Mouse (Mus musculus) embryonic facial prominence, embryonic 10.5 days (tissue): ENCODE results near the gene Astn1. TPM values are rescaled to one million over a fixed set of nuclear protein-coding genes. Genes with fewer than 3 reads are reported as not detected.

Source experiments
- DNase-seq: peaks from one replicate; pipeline ENCODE4 v3.0.0-alpha.2; 2017; ENCODE audit warnings: low spot score
- H3K27ac ChIP-seq: fragments of 300-500 bp; sonication (generic); replicated peaks from 2 replicates; pipeline ENCODE4 v1.5.1; 2016; ENCODE audit warnings: mild to moderate bottlenecking
- H3K27me3 ChIP-seq: fragments of 300-500 bp; sonication (generic); replicated peaks from 2 replicates; pipeline ENCODE4 v1.6.1; 2016; ENCODE audit warnings: low read depth, mild to moderate bottlenecking; ENCODE audit not compliant: poor library complexity, severe bottlenecking
- H3K36me3 ChIP-seq: fragments of 300-500 bp; sonication (generic); replicated peaks from 2 replicates; pipeline ENCODE4 v1.6.1; 2016; ENCODE audit warnings: mild to moderate bottlenecking, moderate library complexity
- H3K4me1 ChIP-seq: fragments of 300-500 bp; sonication (generic); 2 replicates; pipeline ENCODE4 v1.6.1; 2016
- H3K4me3 ChIP-seq: fragments of 300-500 bp; sonication (generic); 2 replicates; pipeline ENCODE4 v1.5.1; 2016; ENCODE audit warnings: mild to moderate bottlenecking, moderate library complexity
- H3K9me3 ChIP-seq: fragments of 300-500 bp; sonication (generic); 2 replicates; pipeline ENCODE4 v1.6.1; 2016; ENCODE audit warnings: mild to moderate bottlenecking
- WGBS: fragments of 180-500 bp; shearing (Covaris S2); methylation state at CpG from one replicate; pipeline ENCODE4 v1.1.7; 2016; 5-methylcytosine and 5-hydroxymethylcytosine counted together
- polyA plus RNA-seq: library from polyadenylated mRNA; unstranded; fragments of >200 nt; fragmentation: Nextera tagmentation; extraction: Ambion mirVana; gene quantifications from 2 replicates; pipeline ENCODE4 v1.2.1, GENCODE M21; 2016

Astn1 gene
- polyA plus RNA-seq, 1 experiment from 2014 or later: 5.2 TPM

DNA sequence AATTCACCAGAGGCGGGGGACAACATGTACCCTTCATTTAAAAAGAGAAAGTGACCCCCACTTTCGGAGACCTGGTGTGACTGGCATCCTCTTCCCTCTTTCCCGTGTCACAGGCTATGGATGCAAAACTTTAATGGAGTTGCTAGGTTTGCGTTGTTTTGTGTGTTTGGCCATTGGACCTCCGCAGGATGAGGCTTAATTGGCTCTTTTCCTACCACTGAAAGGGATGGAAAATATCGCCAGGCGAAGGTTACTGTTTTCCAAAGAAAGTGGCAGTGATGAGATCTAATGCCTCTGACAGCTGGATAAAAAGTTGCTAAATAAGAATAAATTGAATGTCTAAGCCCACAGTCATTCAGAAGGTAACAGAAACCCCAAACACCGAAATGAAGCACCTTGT, 186.2 kb downstream of the Astn1 start:
- 72% methylated on average over 8 of the region's 8 CpGs for WGBS
- Histone ChIP-seq H3K4me1 (peaks cover 40% of the 10 kb centered on the region), H3K27ac (no peak overlapping the region)

DNA sequence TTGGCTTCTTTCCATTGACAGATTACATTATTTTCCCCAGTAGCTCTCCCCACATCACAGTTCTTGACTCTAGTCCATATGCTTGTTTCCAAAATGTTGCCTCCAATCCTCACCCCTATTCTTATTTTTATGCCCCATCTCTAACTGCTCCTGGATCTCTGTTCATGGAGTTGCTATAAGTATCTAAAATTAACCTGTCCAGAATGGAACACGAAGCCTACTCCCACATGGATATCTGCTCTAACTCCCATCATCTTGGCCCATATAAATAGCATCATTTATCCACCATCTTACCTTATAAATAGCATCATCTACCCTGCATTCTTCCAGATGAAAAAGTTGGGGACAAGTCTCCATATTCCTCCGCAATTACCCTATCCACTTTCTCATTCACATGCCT, 187.5 kb downstream of the Astn1 start:
- Histone ChIP-seq H3K36me3 (no peaks in the 10 kb centered on the region), H3K27me3 (no peaks in the 10 kb centered on the region), H3K4me1 (peaks cover 53% of the 10 kb centered on the region), H3K9me3 (no peaks in the 10 kb centered on the region), H3K4me3 (no peak overlapping the region), H3K27ac (no peak overlapping the region)
- no peak for DNase-seq
- WGBS: 89% methylated on average over 2 of the region's 2 CpGs

More for the DNA sequence above, 186.2 kb downstream of the Astn1 start:
- Histone ChIP-seq H3K4me3 (no peak overlapping the region), H3K27me3 (no peaks in the 10 kb centered on the region), H3K9me3 (no peaks in the 10 kb centered on the region), H3K36me3 (no peaks in the 10 kb centered on the region)
- no peak for DNase-seq

DNA sequence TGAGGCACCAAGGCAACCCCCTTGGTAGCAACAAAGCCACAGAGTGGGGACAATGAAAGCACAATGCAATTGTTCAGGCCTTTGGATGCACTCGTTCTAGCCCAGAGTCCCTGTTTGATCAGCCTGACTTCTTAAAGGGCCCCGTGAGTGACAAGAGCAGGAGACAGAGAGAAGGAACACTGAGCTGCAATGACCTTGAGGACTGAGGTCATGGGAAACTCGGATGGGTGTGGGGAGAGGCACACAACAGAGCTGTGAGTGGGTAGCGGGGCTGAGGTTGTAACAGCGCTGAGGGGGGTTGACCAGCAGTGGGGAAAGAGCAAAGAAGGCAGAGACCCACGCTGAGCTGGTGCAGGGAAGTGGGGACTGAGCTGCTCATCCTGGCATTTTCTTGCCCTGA, 189.9 kb downstream of the Astn1 start:
- no peaks in the 10 kb centered on the region for H3K9me3 ChIP-seq
- H3K4me1 ChIP-seq: peaks cover 50% of the 10 kb centered on the region
- DNase-seq: no peak
- H3K27ac ChIP-seq: peak overlapping the region; percentile 30
- no peaks in the 10 kb centered on the region for H3K36me3 ChIP-seq
- WGBS: 50% methylated on average over 6 of the region's 6 CpGs
- H3K4me3 ChIP-seq: no peak overlapping the region
- H3K27me3 ChIP-seq: peaks cover 11% of the 10 kb centered on the region; the same call in 1 of the 2 replicates

DNA sequence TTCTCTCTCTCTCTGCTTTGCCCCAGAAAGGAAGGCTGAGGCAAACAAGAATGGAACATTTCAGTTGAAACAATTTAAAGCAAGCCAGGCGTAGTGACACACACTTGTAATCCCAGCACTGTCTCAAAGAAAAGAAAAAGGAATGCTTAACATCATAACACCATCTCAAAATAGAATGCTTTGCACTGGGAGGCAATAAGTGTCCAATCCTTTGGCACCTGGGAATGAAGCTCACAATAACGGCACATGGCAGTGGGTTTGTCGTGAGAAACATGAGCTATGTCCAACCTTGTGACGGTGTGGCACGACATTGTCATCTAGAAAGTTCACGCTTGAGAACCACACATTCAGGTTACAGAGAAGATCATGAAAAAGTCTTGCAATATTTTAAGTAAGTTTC, 191.3 kb downstream of the Astn1 start:
- Histone ChIP-seq H3K4me3 (peak overlapping the region; percentile 32; the same call in 1 of the 2 replicates), H3K9me3 (no peaks in the 10 kb centered on the region), H3K36me3 (no peaks in the 10 kb centered on the region), H3K4me1 (peaks cover 37% of the 10 kb centered on the region), H3K27ac (peak overlapping the region; percentile 78; the same call in 1 of the 2 replicates), H3K27me3 (peaks cover 11% of the 10 kb centered on the region; the same call in 1 of the 2 replicates)
- WGBS: 85% methylated on average over 6 of the region's 6 CpGs
- no peak for DNase-seq

DNA sequence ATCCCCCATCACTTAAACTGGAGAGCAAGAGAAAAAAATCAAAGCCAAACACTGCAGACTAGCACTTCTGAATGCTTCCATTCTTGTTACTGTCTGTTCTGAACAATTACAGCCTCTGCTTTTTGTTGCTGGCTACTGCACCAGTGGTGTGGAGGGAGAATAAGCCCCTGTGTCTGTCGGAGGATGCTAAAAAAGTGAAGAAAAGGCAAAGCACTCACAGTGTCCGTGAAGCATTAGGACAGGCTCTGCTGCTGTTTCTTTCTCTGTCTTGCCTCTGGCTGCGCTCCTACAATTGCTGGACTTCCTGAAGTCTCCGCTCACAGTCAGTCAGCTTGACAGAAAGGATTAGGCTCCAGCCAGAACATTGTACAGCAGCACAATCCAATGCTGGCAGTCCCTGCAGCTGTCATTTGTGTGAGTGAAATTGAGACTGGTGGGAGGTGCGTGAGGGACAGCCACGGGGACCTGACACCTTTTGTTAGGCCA, 192.0 kb downstream of the Astn1 start:
- Histone ChIP-seq H3K27me3 (peaks cover 11% of the 10 kb centered on the region; the same call in 1 of the 2 replicates), H3K9me3 (no peaks in the 10 kb centered on the region), H3K4me1 (peaks cover 36% of the 10 kb centered on the region), H3K36me3 (no peaks in the 10 kb centered on the region), H3K4me3 (peak overlapping the region; percentile 32; the same call in 1 of the 2 replicates), H3K27ac (peak overlapping the region; percentile 78)
- peak; percentile 58 for DNase-seq
- 3% methylated on average over 6 of the region's 6 CpGs for WGBS

DNA sequence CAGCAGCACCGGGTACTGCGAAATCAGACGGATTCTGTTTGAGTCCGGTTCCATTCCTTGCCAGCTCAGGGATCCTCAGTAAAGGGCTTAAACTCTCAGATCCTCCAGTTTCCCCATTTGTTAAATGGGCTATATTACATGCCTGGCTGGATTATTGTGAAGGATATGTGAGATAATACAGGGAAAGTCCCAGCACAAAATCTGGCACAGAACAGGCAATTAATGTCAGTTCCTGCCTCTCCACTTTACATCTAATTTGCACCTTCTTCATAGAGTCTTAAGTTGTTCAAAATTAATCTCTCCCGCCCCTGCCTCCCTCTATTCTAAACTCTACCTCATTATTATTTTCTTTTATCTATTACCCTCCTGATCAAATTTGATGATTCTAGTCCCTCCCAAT, 211.1 kb downstream of the Astn1 start:
- no peak overlapping the region for H3K27ac ChIP-seq
- no peak overlapping the region for H3K4me3 ChIP-seq
- no peaks in the 10 kb centered on the region; the same call in 1 of the 2 replicates for H3K36me3 ChIP-seq
- H3K9me3 ChIP-seq: no peaks in the 10 kb centered on the region
- no peak for DNase-seq
- no peaks in the 10 kb centered on the region for H3K4me1 ChIP-seq
- WGBS: 91% methylated on average over 5 of the region's 5 CpGs
- no peaks in the 10 kb centered on the region for H3K27me3 ChIP-seq

DNA sequence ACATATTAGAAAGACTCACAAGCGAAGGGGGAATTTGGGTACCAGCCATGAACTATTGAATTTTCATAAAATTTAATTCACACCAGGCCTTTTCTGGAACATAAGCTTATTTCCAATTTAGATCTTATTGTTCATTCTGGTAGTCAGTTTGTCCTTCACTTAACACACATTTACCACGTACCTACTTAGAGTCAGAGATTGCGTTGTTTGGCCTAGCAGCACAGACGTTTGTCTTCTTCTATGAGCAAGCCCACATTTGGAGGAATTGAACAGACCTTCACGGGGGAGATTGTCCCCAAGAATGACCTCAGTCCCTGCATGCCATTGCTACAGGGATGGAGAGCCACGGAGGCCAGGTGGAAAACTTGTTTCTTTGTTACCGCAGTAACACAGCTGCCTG, 211.5 kb downstream of the Astn1 start:
- no peaks in the 10 kb centered on the region for H3K27me3 ChIP-seq
- no peak overlapping the region for H3K4me3 ChIP-seq
- no peaks in the 10 kb centered on the region; the same call in 1 of the 2 replicates for H3K36me3 ChIP-seq
- H3K9me3 ChIP-seq: no peaks in the 10 kb centered on the region
- 89% methylated on average over 7 of the region's 7 CpGs for WGBS
- H3K4me1 ChIP-seq: no peaks in the 10 kb centered on the region
- H3K27ac ChIP-seq: no peak overlapping the region
- DNase-seq: no peak

DNA sequence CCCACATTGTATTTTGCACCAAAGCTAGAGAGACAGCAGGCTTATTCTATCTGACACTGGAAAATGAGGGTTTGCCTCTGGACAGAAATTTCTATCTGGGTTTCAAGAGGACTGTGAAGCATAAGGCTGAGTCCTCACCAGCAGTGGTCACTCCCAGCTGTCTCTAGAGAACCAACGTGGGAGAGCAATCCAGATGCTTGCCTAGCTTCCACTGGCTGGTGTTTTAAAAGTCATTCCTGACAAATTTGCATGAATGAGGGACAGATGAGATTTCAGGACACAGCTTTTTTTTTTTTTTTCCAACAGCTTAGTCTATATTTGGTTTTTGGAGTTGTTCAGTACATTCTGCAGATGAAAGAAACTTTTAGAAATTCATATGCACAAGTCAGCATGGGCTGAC, 213.9 kb downstream of the Astn1 start:
- H3K4me3 ChIP-seq: no peak overlapping the region
- 57% methylated on average over 1 of the region's 1 CpGs for WGBS
- DNase-seq: no peak

DNA sequence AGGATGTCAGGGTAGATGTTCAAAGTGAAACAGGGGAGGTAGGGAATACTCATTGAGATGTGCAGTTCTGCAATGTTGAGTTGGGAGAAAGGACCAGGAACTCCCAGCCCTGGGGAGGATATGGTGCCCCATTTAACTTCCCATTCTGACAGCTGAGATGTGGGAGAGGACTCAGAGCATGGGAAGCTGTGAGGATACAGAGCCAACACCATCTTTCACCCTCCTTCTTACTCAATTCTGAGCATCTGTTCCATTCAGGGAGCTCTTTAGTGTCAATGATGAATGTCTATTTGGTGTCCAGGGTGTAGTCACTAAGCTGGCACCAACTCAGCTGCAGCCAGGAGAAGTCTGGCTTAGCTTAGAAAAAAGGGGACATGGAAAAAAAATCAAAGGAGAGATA, 219.7 kb downstream of the Astn1 start:
- Histone ChIP-seq H3K9me3 (no peaks in the 10 kb centered on the region), H3K27ac (no peak overlapping the region), H3K4me1 (no peaks in the 10 kb centered on the region), H3K36me3 (no peaks in the 10 kb centered on the region), H3K27me3 (no peaks in the 10 kb centered on the region), H3K4me3 (no peak overlapping the region)
- DNase-seq: no peak

More for the DNA sequence above, 213.9 kb downstream of the Astn1 start:
- Histone ChIP-seq H3K4me1 (no peaks in the 10 kb centered on the region), H3K36me3 (no peaks in the 10 kb centered on the region; the same call in 1 of the 2 replicates), H3K27ac (no peak overlapping the region), H3K27me3 (no peaks in the 10 kb centered on the region), H3K9me3 (no peaks in the 10 kb centered on the region)

DNA sequence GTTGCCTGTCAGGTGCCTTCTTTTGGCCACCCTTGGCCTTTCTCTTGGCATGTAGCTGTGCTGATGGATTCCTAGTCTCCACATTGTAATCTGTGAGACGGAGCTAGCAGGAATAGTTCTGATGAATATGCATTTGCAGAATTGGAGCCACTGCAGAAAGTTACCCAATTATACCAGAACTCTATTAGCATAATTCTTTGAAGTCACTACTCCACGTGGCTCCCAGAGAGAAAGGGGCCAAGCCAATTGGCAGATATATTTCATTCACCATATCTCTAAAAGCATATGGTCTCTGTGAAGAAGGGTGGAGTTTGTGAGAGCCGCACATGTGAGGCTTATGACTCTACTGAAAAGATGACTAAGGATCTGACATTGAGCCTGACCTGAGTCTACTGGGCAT, 226.8 kb downstream of the Astn1 start:
- whole genome bisulfite sequencing: 77% methylated on average over 3 of the region's 3 CpGs
- no peaks in the 10 kb centered on the region for H3K36me3 ChIP-seq
- no peaks in the 10 kb centered on the region for H3K27me3 ChIP-seq
- H3K27ac ChIP-seq: no peak overlapping the region
- no peaks in the 10 kb centered on the region for H3K4me1 ChIP-seq
- H3K9me3 ChIP-seq: no peaks in the 10 kb centered on the region
- DNase-seq: no peak
- no peak overlapping the region for H3K4me3 ChIP-seq

DNA sequence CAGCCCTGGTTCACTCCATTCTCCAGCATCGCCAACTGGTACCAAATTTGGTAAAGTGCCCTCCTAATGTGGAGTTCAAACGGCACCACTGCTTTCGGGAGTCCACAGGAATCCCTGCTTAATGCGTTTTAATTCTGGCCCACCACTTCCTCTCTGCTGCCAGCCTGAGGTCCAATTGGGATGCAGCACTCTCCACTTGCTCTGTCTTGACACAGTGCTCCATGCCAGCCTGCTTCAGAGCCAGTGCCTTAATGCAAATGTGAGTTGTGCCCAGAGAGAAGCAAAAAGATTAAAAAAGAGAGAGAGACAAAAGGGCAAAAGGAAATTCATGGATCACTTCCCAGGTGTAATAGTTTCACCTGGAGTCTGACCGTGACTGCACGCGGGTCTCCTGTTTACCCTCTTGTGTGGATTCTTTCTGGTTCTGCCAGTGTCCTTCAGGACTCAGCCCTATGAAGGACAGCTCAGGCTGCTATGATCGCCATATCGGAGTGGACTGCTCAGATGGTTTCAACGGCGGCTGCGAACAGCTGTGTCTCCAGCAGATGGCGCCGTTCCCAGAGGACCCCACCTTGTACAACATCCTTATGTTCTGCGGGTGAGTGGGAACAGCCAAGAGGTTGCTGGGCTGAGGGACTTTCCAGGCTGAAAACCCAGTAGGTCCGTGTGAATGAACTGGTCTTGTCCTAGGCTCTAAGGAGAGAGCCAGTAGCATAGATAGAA, 234.8 kb downstream of the Astn1 start:
- Histone ChIP-seq H3K27me3 (no peaks in the 10 kb centered on the region), H3K36me3 (no peaks in the 10 kb centered on the region), H3K4me1 (no peaks in the 10 kb centered on the region), H3K9me3 (no peaks in the 10 kb centered on the region), H3K27ac (no peak overlapping the region), H3K4me3 (no peak overlapping the region)
- peak; percentile 74 for DNase-seq
- 39% methylated on average over 16 of the region's 16 CpGs for WGBS

DNA sequence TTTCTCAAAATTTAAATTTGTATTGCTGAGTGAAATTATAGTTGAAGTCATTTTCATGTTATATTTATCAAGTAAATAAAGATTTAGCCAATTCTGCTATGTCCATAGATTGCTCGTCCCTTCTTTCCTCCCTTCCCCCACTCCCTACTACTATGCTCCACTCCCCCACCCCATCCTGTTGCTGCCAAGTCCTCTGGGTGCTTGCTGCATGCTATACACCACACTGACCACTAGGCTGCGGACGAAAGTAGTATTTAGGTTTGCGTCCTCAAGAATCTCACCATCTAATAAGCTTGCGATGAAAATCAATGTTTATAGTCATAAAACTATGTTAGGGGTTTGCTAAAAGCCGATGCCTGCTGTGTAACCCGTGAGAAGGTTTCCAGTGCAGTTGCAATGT, 235.9 kb downstream of the Astn1 start:
- 79% methylated on average over 7 of the region's 7 CpGs for WGBS
- DNase-seq: no peak

DNA sequence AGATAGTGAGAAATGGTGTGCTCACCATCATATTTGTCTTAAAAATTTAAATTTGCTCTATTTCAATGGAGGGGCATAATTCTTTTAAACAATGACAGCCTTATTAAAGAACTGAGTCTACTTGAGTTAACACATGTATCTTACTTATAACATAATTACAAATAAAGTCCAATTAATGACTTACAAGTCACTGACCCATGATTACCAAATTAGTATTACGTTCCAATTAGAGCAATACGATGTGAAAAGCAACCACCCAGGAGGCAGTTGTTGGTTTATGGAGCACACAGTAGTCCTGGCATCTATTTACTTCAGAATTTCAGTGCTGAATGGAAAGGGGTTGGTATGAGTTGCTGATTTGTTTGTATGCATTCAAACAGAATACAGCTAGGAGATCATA, 237.4 kb downstream of the Astn1 start:
- no peaks in the 10 kb centered on the region for H3K9me3 ChIP-seq
- no peak for DNase-seq
- H3K27me3 ChIP-seq: no peaks in the 10 kb centered on the region
- no peak overlapping the region for H3K27ac ChIP-seq
- no peaks in the 10 kb centered on the region for H3K4me1 ChIP-seq
- 80% methylated on average over 2 of the region's 2 CpGs for WGBS
- H3K36me3 ChIP-seq: no peaks in the 10 kb centered on the region
- H3K4me3 ChIP-seq: no peak overlapping the region

More for the DNA sequence above, 235.9 kb downstream of the Astn1 start:
- Histone ChIP-seq H3K36me3 (no peaks in the 10 kb centered on the region), H3K9me3 (no peaks in the 10 kb centered on the region), H3K27ac (no peak overlapping the region), H3K4me3 (no peak overlapping the region), H3K4me1 (no peaks in the 10 kb centered on the region), H3K27me3 (no peaks in the 10 kb centered on the region)
